Mouse (Mus musculus) limb, embryonic 11.5 days (tissue): ENCODE results near the gene Coq2. TPM values are rescaled to one million over a fixed set of nuclear protein-coding genes. Genes with fewer than 3 reads are reported as not detected.

Source experiments
- ATAC-seq: fragments of 200-750 bp; cut with Nextera tagmentation; 2 replicates; pipeline ENCODE4 v1.8.0; 2017; ENCODE audit warnings: low read depth; ENCODE audit not compliant: insufficient number of reproducible peaks, low FRiP score, low TSS enrichment
- DNase-seq: peaks from one replicate; pipeline ENCODE4 v3.0.0-alpha.2; 2015; ENCODE audit warnings: low spot score
- H3K27ac ChIP-seq: fragments of 300-500 bp; sonication (generic); replicated peaks from 2 replicates; pipeline ENCODE4 v1.5.1; 2014; ENCODE audit warnings: low read depth, mild to moderate bottlenecking, low read length
- H3K27me3 ChIP-seq: fragments of 300-500 bp; sonication (generic); 2 replicates; pipeline ENCODE4 v1.6.1; 2014; ENCODE audit warnings: mild to moderate bottlenecking, low read length, mixed read lengths; ENCODE audit not compliant: control insufficient read depth, insufficient read depth
- H3K36me3 ChIP-seq: fragments of 300-500 bp; sonication (generic); 2 replicates; pipeline ENCODE4 v1.6.1; 2014; ENCODE audit warnings: mild to moderate bottlenecking, low read length, moderate library complexity, mixed read lengths; ENCODE audit not compliant: control insufficient read depth, insufficient read depth
- H3K4me1 ChIP-seq: fragments of 300-500 bp; sonication (generic); 2 replicates; pipeline ENCODE4 v1.6.1; 2014; ENCODE audit warnings: low read length, mixed read lengths; ENCODE audit not compliant: control insufficient read depth, insufficient read depth
- H3K4me2 ChIP-seq: fragments of 300-500 bp; sonication (generic); 2 replicates; pipeline ENCODE4 v1.6.1; 2014; ENCODE audit warnings: low read depth, mild to moderate bottlenecking, moderate library complexity; ENCODE audit not compliant: severe bottlenecking
- H3K4me3 ChIP-seq: fragments of 300-500 bp; sonication (generic); 2 replicates; pipeline ENCODE4 v1.5.1; 2014; ENCODE audit warnings: low read depth, low read length
- H3K9ac ChIP-seq: fragments of 300-500 bp; sonication (generic); 2 replicates; pipeline ENCODE4 v1.6.1; 2014; ENCODE audit warnings: mild to moderate bottlenecking, low read length
- H3K9me3 ChIP-seq: fragments of 300-500 bp; sonication (generic); 2 replicates; pipeline ENCODE4 v1.6.1; 2016; ENCODE audit warnings: low read length; ENCODE audit not compliant: control insufficient read depth
- WGBS: fragments of 180-500 bp; shearing (Covaris S2); extraction: QIAGEN DNeasy Blood & Tissue Kit; methylation state at CpG from one replicate; pipeline ENCODE4 v1.1.7; 2014; 5-methylcytosine and 5-hydroxymethylcytosine counted together
- polyA plus RNA-seq: library from polyadenylated mRNA; unstranded; fragments of >200 nt; fragmentation: Nextera tagmentation; extraction: Ambion mirVana; gene quantifications from 2 replicates; pipeline ENCODE4 v1.2.1, GENCODE M21; 2014

Gene Coq2
- polyA plus RNA-seq, 1 experiment from 2014 or later = 62.4 TPM

GRCm38 (mm10) chr5:100702325-100702724 is 27.4 kb upstream of the Coq2 start:
- Histone ChIP-seq H3K4me2 (no peak overlapping the region), H3K27ac (no peak overlapping the region), H3K9ac (no peak overlapping the region), H3K4me1 (no peaks in the 10 kb centered on the region), H3K36me3 (no peaks in the 10 kb centered on the region), H3K27me3 (no peaks in the 10 kb centered on the region), H3K9me3 (no peaks in the 10 kb centered on the region), H3K4me3 (no peak overlapping the region)
- DNase-seq = no peak
- 90% methylated on average over 3 of the region's 3 CpGs for WGBS
- ATAC-seq = no peak

- WGBS = 83% methylated on average over 13 of the region's 13 CpGs
Observed at GRCm38 (mm10) chr5:100700861-100701620, 26.1 kb upstream of the Coq2 start.

DNA sequence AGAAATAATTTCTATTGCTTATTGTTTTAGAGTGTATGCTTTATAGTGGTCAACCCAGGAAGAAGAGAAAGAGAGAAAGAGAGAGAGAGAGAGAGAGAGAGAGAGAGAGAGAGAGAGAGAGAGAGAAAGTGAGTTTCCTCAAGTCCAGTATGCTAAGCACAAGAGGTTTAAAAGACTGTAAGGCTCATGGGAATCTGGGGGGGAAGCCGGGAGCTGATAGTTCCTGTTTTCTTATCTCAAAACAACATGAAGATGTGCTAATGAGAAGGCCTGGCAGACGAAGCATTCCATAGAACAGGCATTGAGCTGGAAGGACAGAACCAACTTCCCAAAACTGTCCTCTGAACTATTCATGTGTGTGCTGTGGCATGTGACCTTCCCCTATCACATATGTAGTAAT is 22.9 kb upstream of the Coq2 start:
- 71% methylated on average over 2 of the region's 2 CpGs for WGBS
- Histone ChIP-seq H3K4me1 (no peaks in the 10 kb centered on the region), H3K9ac (no peak overlapping the region), H3K4me2 (no peak overlapping the region), H3K36me3 (no peaks in the 10 kb centered on the region), H3K4me3 (no peak overlapping the region), H3K27me3 (no peaks in the 10 kb centered on the region), H3K9me3 (no peaks in the 10 kb centered on the region), H3K27ac (no peak overlapping the region)
- no peak for DNase-seq
- ATAC-seq = no peak

More at GRCm38 (mm10) chr5:100700861-100701620, 26.1 kb upstream of the Coq2 start:
- no peaks in the 10 kb centered on the region for H3K9me3 ChIP-seq
- H3K4me2 ChIP-seq = no peak overlapping the region
- no peak for ATAC-seq
- DNase-seq = no peak
- no peaks in the 10 kb centered on the region for H3K4me1 ChIP-seq
- H3K27me3 ChIP-seq = no peaks in the 10 kb centered on the region
- H3K9ac ChIP-seq = no peak overlapping the region
- H3K4me3 ChIP-seq = no peak overlapping the region
- no peaks in the 10 kb centered on the region for H3K36me3 ChIP-seq
- H3K27ac ChIP-seq = no peak overlapping the region

DNA sequence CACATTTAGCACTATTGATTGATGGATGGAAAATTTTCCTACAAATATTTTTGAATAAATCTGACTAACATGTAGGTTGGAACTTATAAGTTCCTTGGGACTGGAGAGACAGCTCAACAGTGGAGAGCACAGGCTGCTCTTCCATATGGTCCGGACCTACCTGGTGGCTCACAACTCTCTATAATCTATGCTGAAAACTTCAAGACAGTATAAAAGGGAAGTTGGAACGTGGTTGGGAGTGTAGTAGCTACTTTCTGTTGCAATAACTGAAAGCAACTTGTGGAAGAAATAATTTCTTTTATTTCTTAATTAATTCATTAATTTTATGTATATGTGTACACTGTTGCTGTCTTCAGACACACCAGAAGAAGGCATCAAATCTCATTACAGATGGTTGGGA is 22.5 kb upstream of the Coq2 start:
- no peaks in the 10 kb centered on the region for H3K4me1 ChIP-seq
- H3K27ac ChIP-seq = no peak overlapping the region
- H3K27me3 ChIP-seq = no peaks in the 10 kb centered on the region
- H3K36me3 ChIP-seq = no peaks in the 10 kb centered on the region
- H3K9me3 ChIP-seq = no peaks in the 10 kb centered on the region
- no peak overlapping the region for H3K4me3 ChIP-seq
- no peak overlapping the region for H3K9ac ChIP-seq
- 72% methylated on average over 2 of the region's 2 CpGs for WGBS
- DNase-seq = no peak
- ATAC-seq = no peak
- no peak overlapping the region for H3K4me2 ChIP-seq

GRCm38 (mm10) chr5:100685631-100686030 is 10.7 kb upstream of the Coq2 start:
- H3K27me3 ChIP-seq = no peaks in the 10 kb centered on the region
- no peaks in the 10 kb centered on the region for H3K4me1 ChIP-seq
- H3K4me3 ChIP-seq = no peak overlapping the region
- ATAC-seq (no peak), DNase-seq (no peak)
- H3K9ac ChIP-seq = no peak overlapping the region
- H3K27ac ChIP-seq = no peak overlapping the region
- no peaks in the 10 kb centered on the region for H3K9me3 ChIP-seq
- no peaks in the 10 kb centered on the region for H3K36me3 ChIP-seq
- H3K4me2 ChIP-seq = no peak overlapping the region
- 63% methylated on average over 4 of the region's 4 CpGs for WGBS

- WGBS = 80% methylated on average over 6 of the region's 6 CpGs
- no peaks in the 10 kb centered on the region for H3K27me3 ChIP-seq
- H3K27ac ChIP-seq = no peak overlapping the region
- ATAC-seq = no peak
- H3K4me2 ChIP-seq = no peak overlapping the region
- H3K36me3 ChIP-seq = no peaks in the 10 kb centered on the region
- no peak overlapping the region for H3K9ac ChIP-seq
- H3K4me3 ChIP-seq = no peak overlapping the region
- no peak for DNase-seq
- no peaks in the 10 kb centered on the region for H3K4me1 ChIP-seq
- no peaks in the 10 kb centered on the region for H3K9me3 ChIP-seq
Observed at GRCm38 (mm10) chr5:100680542-100680933, 5.6 kb upstream of the Coq2 start.

DNA sequence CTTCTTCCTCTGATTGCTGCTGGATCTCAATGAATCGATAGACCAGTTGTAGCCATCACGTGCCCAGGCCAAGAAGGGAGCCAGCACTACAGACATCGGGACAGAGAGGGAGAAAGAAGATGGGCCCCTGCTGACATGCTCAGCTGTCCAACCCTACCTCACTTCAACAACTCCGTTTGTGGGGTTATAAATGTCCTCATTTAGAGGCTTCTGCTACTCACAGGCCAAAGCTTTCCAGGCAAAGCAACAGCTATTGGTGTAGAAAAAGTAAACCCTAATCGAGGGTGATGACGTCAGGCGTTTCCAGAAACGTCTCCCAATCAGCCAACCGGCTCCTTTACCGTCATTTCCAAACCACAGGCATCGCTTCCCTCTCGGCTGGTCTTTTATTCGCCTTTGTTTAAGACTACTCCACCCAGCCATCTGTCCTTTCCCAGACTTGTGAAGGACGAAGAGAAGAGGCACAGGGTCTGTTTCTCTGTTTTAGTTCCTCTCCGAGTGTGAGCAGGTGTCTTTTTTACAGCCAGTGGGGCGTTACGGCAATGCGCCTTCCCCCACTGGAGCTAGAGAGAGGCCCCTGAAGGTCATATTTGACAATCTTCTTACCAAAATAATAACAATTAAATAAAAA is 5.1 kb upstream of the Coq2 start:
- H3K9ac ChIP-seq = no peak overlapping the region
- DNase-seq (no peak), ATAC-seq (no peak)
- H3K9me3 ChIP-seq = no peaks in the 10 kb centered on the region
- H3K27ac ChIP-seq = no peak overlapping the region
- H3K4me1 ChIP-seq = no peaks in the 10 kb centered on the region
- no peak overlapping the region for H3K4me3 ChIP-seq
- H3K36me3 ChIP-seq = no peaks in the 10 kb centered on the region
- H3K4me2 ChIP-seq = no peak overlapping the region
- 73% methylated on average over 18 of the region's 18 CpGs for WGBS
- H3K27me3 ChIP-seq = no peaks in the 10 kb centered on the region

- H3K9me3 ChIP-seq = no peaks in the 10 kb centered on the region
- H3K36me3 ChIP-seq = peaks cover 2% of the 10 kb centered on the region; the same call in 1 of the 2 replicates
- peak overlapping the region; percentile 79 for H3K4me3 ChIP-seq
- H3K27ac ChIP-seq = 0 out of 2 replicates have a peak overlapping the region, but pooled peaks have one; percentile 47
- peak overlapping the region; percentile 70 for H3K4me2 ChIP-seq
- H3K27me3 ChIP-seq = no peaks in the 10 kb centered on the region
- H3K4me1 ChIP-seq = no peaks in the 10 kb centered on the region
- WGBS = under 1% methylated on average over 71 of the region's 71 CpGs
- H3K9ac ChIP-seq = peak overlapping the region; percentile 81
- peak; percentile 90 for DNase-seq
- ATAC-seq = peak; percentile 94
Observed at GRCm38 (mm10) chr5:100673745-100674486, 1.0 kb downstream of the Coq2 start.
